17 mouse cellular contexts compared by ENCODE assay signal in the genomic region with DNA sequence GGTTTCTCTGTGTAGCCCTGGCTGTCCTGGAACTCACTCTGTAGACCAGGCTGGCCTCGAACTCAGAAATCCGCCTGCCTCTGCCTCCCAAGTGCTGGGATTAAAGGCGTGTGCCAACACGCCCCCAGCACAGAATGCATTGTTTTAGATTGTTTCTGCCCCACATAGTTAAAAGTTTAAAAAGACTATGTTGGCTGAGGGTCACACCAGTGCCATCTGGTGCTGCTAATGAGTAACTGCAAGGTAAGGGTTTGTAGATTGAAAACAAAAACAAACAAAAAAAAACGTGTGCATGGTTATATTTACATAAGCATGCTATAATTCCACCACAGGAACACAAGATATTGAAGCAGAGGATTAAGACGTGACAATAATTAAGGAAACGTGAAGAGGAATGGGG. TPM values are rescaled to one million over a fixed set of nuclear protein-coding genes. Genes with fewer than 3 reads are reported as not detected.
DNase-seq lines count a peak whose midpoint lies in the region; ATAC-seq and TF ChIP-seq lines count a peak whose summit lies in the region.
"Had no signal": no experiment of that assay in that cellular context is flagged by ENCODE, and none has a peak within 500 bp of the region (broad histone marks: within the 10 kb centered on the region; RNA-seq: fewer than 3 reads in every experiment).

No protein-coding gene starts in this region.

- no peak overlapping the region for H3K27ac ChIP-seq in hindbrain, postnatal 0 days
- no peak overlapping the region for H3K27ac ChIP-seq in hindbrain, embryonic 16.5 days (ENCODE audit: low read depth, low read length)
- no peak overlapping the region for H3K27ac ChIP-seq in midbrain, embryonic 14.5 days (replicated peaks; ENCODE audit: low read depth, low read length)
- H3K27ac ChIP-seq in midbrain, embryonic 13.5 days: no peak overlapping the region
- H3K27ac ChIP-seq: embryonic facial prominence, embryonic 15.5 days; heart, embryonic 15.5 days; neural tube, embryonic 12.5 days had no signal

- H3K9ac ChIP-seq in hindbrain, postnatal 0 days (replicated peaks; ENCODE audit: low read length): no peak overlapping the region
- H3K9ac ChIP-seq in hindbrain, embryonic 16.5 days (ENCODE audit: low read depth, low read length): no peak overlapping the region
- H3K9ac ChIP-seq in midbrain, embryonic 14.5 days (replicated peaks; ENCODE audit: low read length): no peak overlapping the region
- no peak overlapping the region for H3K9ac ChIP-seq in midbrain, embryonic 13.5 days (replicated peaks)
- H3K9ac ChIP-seq: embryonic facial prominence, embryonic 15.5 days; heart, embryonic 15.5 days; neural tube, embryonic 12.5 days had no signal

- H3K36me3 ChIP-seq in hindbrain, postnatal 0 days (ENCODE audit: insufficient read depth, low read length): no peaks in the 10 kb centered on the region
- no peaks in the 10 kb centered on the region for H3K36me3 ChIP-seq in hindbrain, embryonic 16.5 days (ENCODE audit: control insufficient read depth, insufficient read depth, low read length)
- H3K36me3 ChIP-seq in midbrain, embryonic 14.5 days (ENCODE audit: control insufficient read depth, insufficient read depth, low read length): no peaks in the 10 kb centered on the region
- H3K36me3 ChIP-seq in midbrain, embryonic 13.5 days: no peaks in the 10 kb centered on the region
- H3K36me3 ChIP-seq in splenic B cell, adult 2 months (ENCODE audit: control insufficient read depth, insufficient read depth, low read length, poor library complexity, severe bottlenecking): no peaks in the 10 kb centered on the region
- H3K36me3 ChIP-seq: embryonic facial prominence, embryonic 15.5 days; heart, embryonic 15.5 days; neural tube, embryonic 12.5 days had no signal

- no peaks in the 10 kb centered on the region for H3K4me1 ChIP-seq in hindbrain, postnatal 0 days (ENCODE audit: insufficient read depth, low read length)
- no peaks in the 10 kb centered on the region for H3K4me1 ChIP-seq in hindbrain, embryonic 16.5 days (ENCODE audit: control insufficient read depth, insufficient read depth, low read depth, low read length)
- no peaks in the 10 kb centered on the region for H3K4me1 ChIP-seq in midbrain, embryonic 14.5 days (ENCODE audit: control insufficient read depth, insufficient read depth, low read length)
- no peaks in the 10 kb centered on the region for H3K4me1 ChIP-seq in midbrain, embryonic 13.5 days (replicated peaks)
- H3K4me1 ChIP-seq: embryonic facial prominence, embryonic 15.5 days; heart, embryonic 15.5 days; neural tube, embryonic 12.5 days had no signal

- peak; percentile 67 for TF ChIP-seq CTCF in hindbrain, postnatal 0 days (IDR thresholded peaks at IDR 0.05; ENCODE audit: low read depth)

- no peaks in the 10 kb centered on the region for H3K9me3 ChIP-seq in hindbrain, postnatal 0 days (ENCODE audit: low read length)
- 0 out of 2 replicates have a peak, but pooled peaks cover 2% of the 10 kb centered on the region for H3K9me3 ChIP-seq in hindbrain, embryonic 16.5 days (ENCODE audit: control insufficient read depth, low read length)
- no peaks in the 10 kb centered on the region for H3K9me3 ChIP-seq in midbrain, embryonic 14.5 days (ENCODE audit: control insufficient read depth, low read length)
- H3K9me3 ChIP-seq in midbrain, embryonic 13.5 days: no peaks in the 10 kb centered on the region
- H3K9me3 ChIP-seq: embryonic facial prominence, embryonic 15.5 days; heart, embryonic 15.5 days; neural tube, embryonic 12.5 days had no signal

- H3K27me3 ChIP-seq in hindbrain, postnatal 0 days (ENCODE audit: insufficient read depth, low read length): no peaks in the 10 kb centered on the region
- H3K27me3 ChIP-seq in hindbrain, embryonic 16.5 days (replicated peaks; ENCODE audit: control insufficient read depth, insufficient read depth, low read length): no peaks in the 10 kb centered on the region
- no peaks in the 10 kb centered on the region for H3K27me3 ChIP-seq in midbrain, embryonic 14.5 days (ENCODE audit: control insufficient read depth, insufficient read depth, low read length)
- H3K27me3 ChIP-seq in midbrain, embryonic 13.5 days: no peaks in the 10 kb centered on the region
- no peaks in the 10 kb centered on the region for H3K27me3 ChIP-seq in splenic B cell, adult 2 months (ENCODE audit: control insufficient read depth, insufficient read depth, low read length, poor library complexity, severe bottlenecking)
- H3K27me3 ChIP-seq: embryonic facial prominence, embryonic 15.5 days; heart, embryonic 15.5 days; neural tube, embryonic 12.5 days had no signal

- no peak overlapping the region for H3K4me2 ChIP-seq in hindbrain, postnatal 0 days (ENCODE audit: low read depth, low read length)
- H3K4me2 ChIP-seq in hindbrain, embryonic 16.5 days (ENCODE audit: low read length): no peak overlapping the region
- no peak overlapping the region for H3K4me2 ChIP-seq in midbrain, embryonic 14.5 days (ENCODE audit: low read length)
- H3K4me2 ChIP-seq in midbrain, embryonic 13.5 days (replicated peaks): no peak overlapping the region
- H3K4me2 ChIP-seq: embryonic facial prominence, embryonic 15.5 days; heart, embryonic 15.5 days; neural tube, embryonic 12.5 days had no signal

- no peak for ATAC-seq in hindbrain, postnatal 0 days
- no peak for ATAC-seq in hindbrain, embryonic 16.5 days
- ATAC-seq in midbrain, embryonic 14.5 days (ENCODE audit: low FRiP score, low TSS enrichment): no peak
- no peak for ATAC-seq in midbrain, embryonic 13.5 days
- ATAC-seq: intestine, embryonic 16.5 days had no signal

- no peak overlapping the region for H3K4me3 ChIP-seq in hindbrain, postnatal 0 days (ENCODE audit: low read length)
- no peak overlapping the region for H3K4me3 ChIP-seq in hindbrain, embryonic 16.5 days (ENCODE audit: low read length)
- no peak overlapping the region for H3K4me3 ChIP-seq in midbrain, embryonic 14.5 days (replicated peaks; ENCODE audit: low read depth, low read length)
- H3K4me3 ChIP-seq in midbrain, embryonic 13.5 days (replicated peaks): no peak overlapping the region
- H3K4me3 ChIP-seq: embryonic facial prominence, embryonic 15.5 days; heart, embryonic 15.5 days; neural tube, embryonic 12.5 days had no signal

- 34% methylated on average over 7 of the region's 7 CpGs for WGBS in hindbrain, postnatal 0 days
- WGBS in hindbrain, embryonic 16.5 days: 44% methylated on average over 7 of the region's 7 CpGs
- 44% methylated on average over 7 of the region's 7 CpGs for WGBS in midbrain, embryonic 14.5 days
- 41% methylated on average over 7 of the region's 7 CpGs for WGBS in midbrain, embryonic 13.5 days

- DNase-seq in hindbrain, postnatal 0 days (ENCODE audit: low spot score): peak; percentile 41
- peak; percentile 37 for DNase-seq in midbrain, embryonic 14.5 days
- peak; percentile 16 for DNase-seq in T-cell, adult 2 months (ENCODE audit: low spot score)
- DNase-seq in splenic B cell, adult 2 months (ENCODE audit: low read depth, low spot score): peak; percentile 61
- no peak for DNase-seq in heart, adult 18-20 months
- DNase-seq in thymus, postnatal 4 days: no peak
- DNase-seq: lung, postnatal 10 days; thymus, adult 2 months had no signal

RNA-seq across cellular contexts. Expression of gene Slc30a3, which starts 2.7 kb away (rescaled TPM):
- 40.2 and 47.5 TPM in 2 replicates for total RNA-seq in hindbrain, postnatal 0 days (2014; rRNA removed)
- 33.5 and 37.2 TPM in 2 replicates for polyA plus RNA-seq in hindbrain, postnatal 0 days (2015; fragmentation: Nextera tagmentation; extraction: Ambion mirVana)
- 44.3 and 52.7 TPM in 2 replicates for polyA plus RNA-seq in hindbrain, embryonic 16.5 days (2015; fragmentation: Nextera tagmentation; extraction: Ambion mirVana)
- polyA plus RNA-seq in midbrain, embryonic 14.5 days (2014; fragmentation: Nextera tagmentation; extraction: Ambion mirVana): 19.8 and 20.0 TPM in 2 replicates
- 15.9 and 16.8 TPM in 2 replicates for polyA plus RNA-seq in midbrain, embryonic 13.5 days (2015; fragmentation: Nextera tagmentation; extraction: Ambion mirVana)
- not detected for total RNA-seq in heart, adult 18-20 months (2021)

RNA-seq across cellular contexts. Expression of gene Dnajc5g, which starts 4.7 kb away (rescaled TPM):
- total RNA-seq in hindbrain, postnatal 0 days (2014; rRNA removed): not detected in 2 replicates
- not detected in 2 replicates for polyA plus RNA-seq in hindbrain, postnatal 0 days (2015; fragmentation: Nextera tagmentation; extraction: Ambion mirVana)
- polyA plus RNA-seq in hindbrain, embryonic 16.5 days (2015; fragmentation: Nextera tagmentation; extraction: Ambion mirVana): not detected in 2 replicates
- not detected in 2 replicates for polyA plus RNA-seq in midbrain, embryonic 14.5 days (2014; fragmentation: Nextera tagmentation; extraction: Ambion mirVana)
- not detected in 2 replicates for polyA plus RNA-seq in midbrain, embryonic 13.5 days (2015; fragmentation: Nextera tagmentation; extraction: Ambion mirVana)
- total RNA-seq in heart, adult 18-20 months (2021): not detected
- total RNA-seq: gastrocnemius, adult 18-20 months; left cerebral cortex, postnatal 25 days had no signal
- polyA plus RNA-seq: embryonic facial prominence, embryonic 15.5 days; heart, embryonic 15.5 days; intestine, embryonic 16.5 days; neural tube, embryonic 12.5 days; small intestine, adult 2 months; thymus, adult 2 months had no signal

RNA-seq across cellular contexts. Expression of gene Trim54, which starts 5.7 kb away (rescaled TPM):
- total RNA-seq in hindbrain, postnatal 0 days (2014; rRNA removed): 0.22 and 0.52 TPM in 2 replicates
- polyA plus RNA-seq in hindbrain, postnatal 0 days (2015; fragmentation: Nextera tagmentation; extraction: Ambion mirVana): not detected in 2 replicates
- 1.00 TPM in 1 of 2 replicates, not detected in the other for polyA plus RNA-seq in hindbrain, embryonic 16.5 days (2015; fragmentation: Nextera tagmentation; extraction: Ambion mirVana)
- polyA plus RNA-seq in midbrain, embryonic 14.5 days (2014; fragmentation: Nextera tagmentation; extraction: Ambion mirVana): not detected in 2 replicates
- not detected in 2 replicates for polyA plus RNA-seq in midbrain, embryonic 13.5 days (2015; fragmentation: Nextera tagmentation; extraction: Ambion mirVana)
- total RNA-seq in heart, adult 18-20 months (2021): 100 to 1,000 TPM; 344 to 355 TPM
- polyA plus RNA-seq: intestine, embryonic 16.5 days; small intestine, adult 2 months had no signal

RNA-seq across cellular contexts. Expression of gene Ucn, which starts 27.8 kb away (rescaled TPM):
- not detected in 2 replicates for total RNA-seq in hindbrain, postnatal 0 days (2014; rRNA removed)
- polyA plus RNA-seq in hindbrain, postnatal 0 days (2015; fragmentation: Nextera tagmentation; extraction: Ambion mirVana): 0.44 and 0.54 TPM in 2 replicates
- not detected in 2 replicates for polyA plus RNA-seq in hindbrain, embryonic 16.5 days (2015; fragmentation: Nextera tagmentation; extraction: Ambion mirVana)
- not detected in 2 replicates for polyA plus RNA-seq in midbrain, embryonic 14.5 days (2014; fragmentation: Nextera tagmentation; extraction: Ambion mirVana)
- polyA plus RNA-seq in midbrain, embryonic 13.5 days (2015; fragmentation: Nextera tagmentation; extraction: Ambion mirVana): not detected in 2 replicates
- total RNA-seq in heart, adult 18-20 months (2021): not detected
- total RNA-seq: gastrocnemius, adult 18-20 months had no signal
- polyA plus RNA-seq: embryonic facial prominence, embryonic 15.5 days; heart, embryonic 15.5 days; intestine, embryonic 16.5 days; neural tube, embryonic 12.5 days; small intestine, adult 2 months; thymus, adult 2 months had no signal

RNA-seq across cellular contexts. Expression of gene Mpv17, which starts 43.3 kb away (rescaled TPM):
- total RNA-seq in hindbrain, postnatal 0 days (2014; rRNA removed): 66.1 and 75.0 TPM in 2 replicates
- 49.1 and 52.1 TPM in 2 replicates for polyA plus RNA-seq in hindbrain, postnatal 0 days (2015; fragmentation: Nextera tagmentation; extraction: Ambion mirVana)
- polyA plus RNA-seq in hindbrain, embryonic 16.5 days (2015; fragmentation: Nextera tagmentation; extraction: Ambion mirVana): 56.1 and 61.1 TPM in 2 replicates
- 49.0 and 49.9 TPM in 2 replicates for polyA plus RNA-seq in midbrain, embryonic 14.5 days (2014; fragmentation: Nextera tagmentation; extraction: Ambion mirVana)
- polyA plus RNA-seq in midbrain, embryonic 13.5 days (2015; fragmentation: Nextera tagmentation; extraction: Ambion mirVana): 54.7 and 57.5 TPM in 2 replicates
- total RNA-seq in heart, adult 18-20 months (2021): 10 to 100 TPM; 43.4 to 49.2 TPM

Comparison
In these comparisons a context has a peak if more than half of its experiments do, and no peak if none do; other contexts are left out.
1. DNase-seq: peak in hindbrain, postnatal 0 days (single experiment), midbrain, embryonic 14.5 days (single experiment), T-cell, adult 2 months (single experiment) and splenic B cell, adult 2 months (single experiment); none in heart, adult 18-20 months (0 of 2) and thymus, postnatal 4 days (single experiment).